Mouse (Mus musculus) stomach, embryonic 16.5 days (tissue): Measurements from ENCODE around the gene Zeb2. TPM values are rescaled to one million over a fixed set of nuclear protein-coding genes. Genes with fewer than 3 reads are reported as not detected.

Source experiments
- ATAC-seq: fragments of 200-750 bp; cut with Nextera tagmentation; 2 replicates; pipeline ENCODE4 v1.8.0; 2017; ENCODE audit warnings: moderate number of reproducible peaks, moderate TSS enrichment; ENCODE audit not compliant: insufficient read depth, low FRiP score
- H3K27ac ChIP-seq: fragments of 300-500 bp; sonication (generic); 2 replicates; pipeline ENCODE4 v1.5.1; 2014; ENCODE audit warnings: low read length
- H3K27me3 ChIP-seq: fragments of 300-500 bp; sonication (generic); 2 replicates; pipeline ENCODE4 v1.6.1; 2014; ENCODE audit warnings: low read length, control low read depth, mixed read lengths; ENCODE audit not compliant: control insufficient read depth, insufficient read depth
- H3K36me3 ChIP-seq: fragments of 300-500 bp; sonication (generic); 2 replicates; pipeline ENCODE4 v1.6.1; 2014; ENCODE audit warnings: low read length; ENCODE audit not compliant: control insufficient read depth, insufficient read depth
- H3K4me1 ChIP-seq: fragments of 300-500 bp; sonication (generic); 2 replicates; pipeline ENCODE4 v1.6.1; 2014; ENCODE audit warnings: low read length, control low read depth, mixed read lengths; ENCODE audit not compliant: control insufficient read depth, insufficient read depth
- H3K4me2 ChIP-seq: fragments of 300-500 bp; sonication (generic); 2 replicates; pipeline ENCODE4 v1.6.1; 2014; ENCODE audit warnings: low read depth, low read length, mixed read lengths
- H3K4me3 ChIP-seq: fragments of 300-500 bp; sonication (generic); replicated peaks from 2 replicates; pipeline ENCODE4 v1.5.1; 2014; ENCODE audit warnings: mild to moderate bottlenecking, low read length
- H3K9ac ChIP-seq: fragments of 300-500 bp; sonication (generic); 2 replicates; pipeline ENCODE4 v1.6.1; 2014; ENCODE audit warnings: low read length
- H3K9me3 ChIP-seq: fragments of 300-500 bp; sonication (generic); replicated peaks from 2 replicates; pipeline ENCODE4 v1.6.1; 2016; ENCODE audit warnings: low read length, control low read depth; ENCODE audit not compliant: control insufficient read depth
- WGBS: fragments of 180-500 bp; shearing (Covaris S2); extraction: QIAGEN DNeasy Blood & Tissue Kit; methylation state at CpG from one replicate; pipeline ENCODE4 v1.1.7; 2014; 5-methylcytosine and 5-hydroxymethylcytosine counted together
- polyA plus RNA-seq: library from polyadenylated mRNA; unstranded; fragments of >200 nt; fragmentation: Nextera tagmentation; extraction: Ambion mirVana; gene quantifications from 2 replicates; pipeline ENCODE4 v1.2.1, GENCODE M21; 2015

The Zeb2 gene
- polyA plus RNA-seq, 1 experiment from 2014 or later, result 50.6 TPM

DNA sequence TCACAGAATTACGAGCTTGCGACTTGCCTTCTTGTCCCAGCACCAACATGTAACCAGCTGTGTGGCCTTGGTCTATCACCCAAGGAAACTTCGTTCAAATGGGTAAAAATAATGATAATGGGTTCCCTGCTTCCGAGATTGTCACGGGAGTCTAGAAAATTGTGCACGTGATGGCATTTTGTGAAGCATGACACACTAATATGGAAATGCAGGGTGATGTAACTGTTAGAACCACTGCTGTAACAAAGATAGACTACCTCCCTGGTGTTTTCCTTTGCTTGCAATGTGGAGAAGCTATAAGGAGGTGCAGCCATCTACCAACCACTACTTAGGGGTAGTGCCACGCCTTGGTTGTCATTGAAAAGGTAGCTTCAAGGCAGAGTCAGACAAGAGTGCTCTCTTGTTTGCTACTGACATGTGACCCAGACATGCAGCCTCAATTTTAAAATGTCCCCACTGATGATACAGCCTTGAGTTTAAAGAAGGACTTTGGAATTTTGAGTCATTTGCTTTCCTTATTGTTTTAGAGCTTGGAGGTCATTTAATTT, 89.0 kb downstream of the Zeb2 start:
- Histone ChIP-seq H3K4me3 (no peak overlapping the region), H3K36me3 (no peaks in the 10 kb centered on the region), H3K27me3 (no peaks in the 10 kb centered on the region), H3K9me3 (no peaks in the 10 kb centered on the region), H3K4me1 (peaks cover 8% of the 10 kb centered on the region; the same call in 1 of the 2 replicates), H3K4me2 (no peak overlapping the region), H3K9ac (no peak overlapping the region), H3K27ac (no peak overlapping the region)
- WGBS, result 90% methylated on average over 7 of the region's 7 CpGs
- no peak for ATAC-seq

DNA sequence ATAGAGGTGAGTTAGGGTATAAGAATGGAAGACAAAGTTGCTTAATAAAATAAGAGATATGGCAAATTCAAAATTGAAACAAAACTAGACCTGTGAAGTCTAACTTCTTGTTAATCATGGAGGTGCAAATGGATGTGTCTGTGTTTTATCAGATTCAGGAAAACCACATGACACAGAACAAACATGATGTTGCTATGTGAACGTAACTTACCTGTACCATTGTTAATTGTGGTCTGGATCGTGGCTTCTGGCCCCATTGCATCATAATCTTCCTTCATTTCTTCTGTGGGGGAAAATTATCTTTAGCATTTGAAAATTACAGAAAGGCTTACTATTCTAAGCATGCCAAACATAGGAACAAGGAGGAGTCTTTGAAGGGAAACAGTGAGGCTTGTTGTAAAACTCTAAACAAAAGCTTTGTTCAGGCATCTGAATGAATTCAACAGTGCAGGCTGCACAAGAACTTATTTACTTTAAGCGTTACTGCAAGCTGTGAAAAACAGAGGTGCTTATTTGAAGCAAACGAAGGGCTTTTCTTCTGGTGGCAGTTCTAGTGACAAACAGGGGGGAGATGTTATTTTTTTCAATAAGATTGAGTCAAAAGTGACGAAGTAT, 99.9 kb downstream of the Zeb2 start:
- H3K36me3 ChIP-seq, result no peaks in the 10 kb centered on the region
- ATAC-seq, result no peak
- no peaks in the 10 kb centered on the region for H3K9me3 ChIP-seq
- H3K9ac ChIP-seq, result no peak overlapping the region
- no peaks in the 10 kb centered on the region for H3K27me3 ChIP-seq
- H3K4me1 ChIP-seq, result no peaks in the 10 kb centered on the region
- no peak overlapping the region for H3K27ac ChIP-seq
- H3K4me3 ChIP-seq, result no peak overlapping the region
- no peak overlapping the region for H3K4me2 ChIP-seq
- 70% methylated on average over 5 of the region's 5 CpGs for WGBS

DNA sequence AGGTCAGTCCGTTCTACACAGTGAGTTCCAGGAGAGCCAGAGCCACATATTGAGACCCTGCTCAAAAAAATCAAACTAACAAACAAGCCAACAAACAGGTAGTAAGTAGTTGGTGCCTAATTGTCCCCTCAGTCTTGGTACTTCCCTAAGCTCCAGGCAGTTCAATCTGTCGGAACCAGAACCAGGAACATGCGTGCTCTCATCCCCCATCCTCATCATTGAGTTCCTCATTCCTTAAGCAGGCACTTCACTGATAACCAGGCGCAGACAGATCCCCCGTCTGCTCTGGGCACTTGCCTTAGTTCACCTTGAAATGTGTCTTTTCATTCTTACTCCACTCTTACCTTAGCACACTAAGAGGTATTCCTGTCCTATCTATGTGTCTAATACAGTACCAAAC, 103.9 kb downstream of the Zeb2 start:
- WGBS, result 80% methylated on average over 5 of the region's 5 CpGs
- no peak overlapping the region for H3K27ac ChIP-seq
- no peaks in the 10 kb centered on the region for H3K4me1 ChIP-seq
- no peak overlapping the region for H3K4me3 ChIP-seq
- H3K9ac ChIP-seq, result no peak overlapping the region
- no peaks in the 10 kb centered on the region for H3K9me3 ChIP-seq
- no peaks in the 10 kb centered on the region for H3K36me3 ChIP-seq
- ATAC-seq, result no peak
- H3K27me3 ChIP-seq, result no peaks in the 10 kb centered on the region
- H3K4me2 ChIP-seq, result no peak overlapping the region

DNA sequence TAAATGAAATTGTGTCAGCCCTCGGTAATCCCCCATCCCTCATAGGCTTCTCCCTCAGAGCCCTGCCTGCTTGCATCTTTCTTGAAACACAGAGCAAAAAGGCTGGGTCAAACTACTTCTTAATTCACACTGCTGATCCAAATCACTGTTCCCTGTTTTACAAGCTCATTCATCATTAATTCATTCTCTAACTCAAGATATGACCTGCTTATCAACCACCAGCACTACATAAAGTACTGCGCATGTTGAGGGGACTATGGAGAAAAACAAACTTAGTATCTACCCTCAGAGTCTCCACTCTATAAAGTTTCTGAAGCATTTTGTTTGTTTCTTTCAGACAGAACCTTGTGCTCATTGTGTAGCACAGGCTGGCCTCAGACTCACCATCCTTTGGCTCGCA, 104.5 kb downstream of the Zeb2 start:
- ATAC-seq, result no peak
- H3K4me1 ChIP-seq, result no peaks in the 10 kb centered on the region
- H3K4me3 ChIP-seq, result no peak overlapping the region
- 86% methylated on average over 3 of the region's 3 CpGs for WGBS
- no peak overlapping the region for H3K9ac ChIP-seq
- H3K4me2 ChIP-seq, result no peak overlapping the region
- no peaks in the 10 kb centered on the region for H3K9me3 ChIP-seq
- no peaks in the 10 kb centered on the region for H3K27me3 ChIP-seq
- no peaks in the 10 kb centered on the region for H3K36me3 ChIP-seq
- no peak overlapping the region for H3K27ac ChIP-seq

DNA sequence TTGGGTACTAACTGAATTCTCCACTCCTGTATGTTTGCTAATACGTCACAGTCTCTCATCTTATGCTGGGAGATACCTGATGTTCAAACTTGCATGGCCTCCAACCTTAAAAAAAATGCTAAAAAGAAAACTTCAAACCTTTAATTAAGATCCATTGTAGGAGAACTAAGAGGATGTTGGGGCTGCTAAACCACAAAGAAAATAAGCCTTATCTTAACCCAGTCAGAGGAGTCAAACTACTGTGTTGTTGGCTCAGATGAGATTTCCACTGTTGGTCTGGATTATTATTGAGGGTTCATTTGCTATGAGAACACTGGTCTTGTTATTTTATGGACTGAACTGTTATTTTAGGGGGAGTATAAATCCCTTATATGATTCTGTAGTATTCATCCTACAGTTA, 106.5 kb downstream of the Zeb2 start:
- ATAC-seq, result no peak
- Histone ChIP-seq H3K4me3 (no peak overlapping the region), H3K27ac (no peak overlapping the region), H3K9ac (no peak overlapping the region), H3K9me3 (no peaks in the 10 kb centered on the region), H3K4me1 (no peaks in the 10 kb centered on the region), H3K4me2 (no peak overlapping the region), H3K27me3 (no peaks in the 10 kb centered on the region), H3K36me3 (no peaks in the 10 kb centered on the region)
- 92% methylated on average over 1 of the region's 1 CpGs for WGBS

DNA sequence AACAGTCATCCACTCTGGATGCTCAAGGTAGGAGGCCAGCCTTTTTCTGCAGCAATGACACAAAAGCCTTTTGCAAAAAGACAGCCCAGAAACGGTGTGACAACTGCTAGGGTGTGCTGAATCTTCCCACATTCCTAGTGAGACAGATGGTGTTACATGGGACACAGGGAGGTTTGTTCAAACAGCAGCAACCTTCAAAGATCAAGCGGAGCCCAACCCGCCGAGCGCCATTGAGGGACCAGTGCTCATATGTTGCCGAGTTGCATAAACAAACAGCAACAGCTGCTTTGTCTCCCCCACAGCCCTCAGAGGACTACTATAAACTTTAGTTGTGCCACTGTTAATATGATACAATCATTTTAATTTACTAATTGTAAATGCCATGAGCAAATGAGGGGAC, 117.3 kb downstream of the Zeb2 start:
- 44% methylated on average over 6 of the region's 6 CpGs for WGBS
- Histone ChIP-seq H3K4me3 (no peak overlapping the region), H3K36me3 (peaks cover 24% of the 10 kb centered on the region), H3K9ac (no peak overlapping the region), H3K9me3 (no peaks in the 10 kb centered on the region), H3K27me3 (no peaks in the 10 kb centered on the region), H3K4me2 (no peak overlapping the region), H3K4me1 (no peaks in the 10 kb centered on the region; the same call in 1 of the 2 replicates), H3K27ac (no peak overlapping the region)
- ATAC-seq, result no peak

DNA sequence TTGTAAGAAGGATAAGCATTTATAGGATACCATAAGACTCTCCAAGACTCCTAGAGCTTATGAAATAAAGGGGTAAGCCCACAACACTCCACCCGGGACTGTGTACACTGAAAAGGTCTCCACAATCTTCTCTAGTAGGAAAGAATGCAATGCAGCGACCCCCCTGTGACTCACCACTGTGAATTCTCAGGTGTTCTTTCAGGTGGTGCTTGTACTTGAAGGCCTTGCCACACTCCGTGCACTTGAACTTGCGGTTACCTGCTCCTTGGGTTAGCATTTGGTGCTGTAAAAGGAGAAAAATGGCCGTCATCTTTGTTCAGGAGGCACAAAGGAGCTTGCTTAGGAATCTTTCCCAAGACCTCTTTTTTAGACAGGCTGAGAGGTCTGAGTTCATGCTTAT, 118.5 kb downstream of the Zeb2 start:
- Histone ChIP-seq H3K4me2 (no peak overlapping the region), H3K9ac (no peak overlapping the region), H3K36me3 (peaks cover 24% of the 10 kb centered on the region), H3K27me3 (no peaks in the 10 kb centered on the region), H3K4me3 (no peak overlapping the region), H3K9me3 (no peaks in the 10 kb centered on the region), H3K27ac (no peak overlapping the region), H3K4me1 (no peaks in the 10 kb centered on the region; the same call in 1 of the 2 replicates)
- ATAC-seq, result no peak
- 94% methylated on average over 5 of the region's 5 CpGs for WGBS

DNA sequence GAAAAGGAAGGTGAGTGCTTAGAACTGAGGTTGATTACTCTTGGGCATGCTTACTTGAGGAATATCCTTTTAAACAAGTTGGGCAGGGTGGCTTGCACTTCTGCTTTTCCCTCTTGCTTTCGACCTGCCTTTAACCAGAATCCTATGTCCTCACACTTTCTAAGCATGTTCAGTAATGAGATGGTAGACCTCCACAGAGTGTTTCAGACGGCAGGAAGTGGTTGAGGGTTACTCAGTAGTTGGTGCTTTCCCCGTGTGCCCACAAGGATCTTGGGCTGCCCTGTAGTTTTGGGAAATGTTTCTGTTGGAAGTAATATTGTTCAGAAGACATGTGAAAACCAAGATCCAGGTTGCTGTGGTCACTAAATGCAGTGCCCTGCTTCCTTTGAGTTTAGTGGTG, 135.5 kb downstream of the Zeb2 start:
- Histone ChIP-seq H3K27ac (no peak overlapping the region), H3K9ac (no peak overlapping the region), H3K27me3 (no peaks in the 10 kb centered on the region), H3K9me3 (no peaks in the 10 kb centered on the region), H3K4me1 (peaks cover 9% of the 10 kb centered on the region; the same call in 1 of the 2 replicates), H3K4me2 (no peak overlapping the region), H3K4me3 (no peak overlapping the region), H3K36me3 (no peaks in the 10 kb centered on the region)
- no peak for ATAC-seq
- WGBS, result 78% methylated on average over 3 of the region's 3 CpGs

DNA sequence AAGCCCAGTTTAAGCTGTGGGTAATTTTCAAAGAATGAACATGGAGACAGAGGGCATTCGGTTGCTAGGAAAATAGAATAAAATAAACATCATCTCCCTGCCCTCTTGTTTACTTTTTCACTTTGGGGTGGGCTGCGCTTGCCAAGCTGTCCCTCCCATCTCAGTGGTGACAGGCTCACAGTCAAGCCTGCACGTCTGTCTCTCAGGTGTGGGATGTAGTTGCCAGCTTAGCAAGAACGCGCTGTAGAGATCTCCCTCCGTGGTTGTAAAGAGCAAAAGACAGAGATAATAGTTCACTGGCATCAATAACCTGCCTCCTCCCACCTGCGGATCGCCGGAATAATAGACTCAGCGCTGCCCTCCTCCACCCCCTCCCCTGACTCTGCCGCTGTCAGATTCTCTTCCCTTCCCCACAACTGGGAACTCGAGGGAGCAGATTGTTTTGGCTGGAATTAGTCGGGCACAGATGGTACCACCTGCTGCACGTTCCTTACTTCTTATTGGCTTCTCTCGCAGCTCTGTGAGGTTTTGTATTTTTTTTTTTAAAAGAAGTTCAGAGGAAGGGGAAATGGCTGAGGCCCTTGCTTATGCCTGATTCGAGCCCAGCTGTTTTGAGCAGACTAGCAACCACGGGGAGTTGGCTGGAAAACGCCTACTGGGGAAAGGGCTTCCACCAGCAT, 138.0 kb downstream of the Zeb2 start:
- ATAC-seq, result no peak
- no peaks in the 10 kb centered on the region for H3K36me3 ChIP-seq
- peak overlapping the region; percentile 60 for H3K4me2 ChIP-seq
- peak overlapping the region; percentile 54; the same call in 1 of the 2 replicates for H3K9ac ChIP-seq
- peaks cover 9% of the 10 kb centered on the region; the same call in 1 of the 2 replicates for H3K4me1 ChIP-seq
- WGBS, result 5% methylated on average over 18 of the region's 18 CpGs
- peak overlapping the region; percentile 28 for H3K4me3 ChIP-seq
- no peak overlapping the region for H3K27ac ChIP-seq
- H3K27me3 ChIP-seq, result no peaks in the 10 kb centered on the region
- H3K9me3 ChIP-seq, result no peaks in the 10 kb centered on the region
